Mouse (Mus musculus): ENCODE data around the gene Trim14.

The Trim14 gene

GRCm38 (mm10) chr4:46560069-46560705 is 24.2 kb upstream of the Trim14 start:
- DNase-seq, result no peak

DNA sequence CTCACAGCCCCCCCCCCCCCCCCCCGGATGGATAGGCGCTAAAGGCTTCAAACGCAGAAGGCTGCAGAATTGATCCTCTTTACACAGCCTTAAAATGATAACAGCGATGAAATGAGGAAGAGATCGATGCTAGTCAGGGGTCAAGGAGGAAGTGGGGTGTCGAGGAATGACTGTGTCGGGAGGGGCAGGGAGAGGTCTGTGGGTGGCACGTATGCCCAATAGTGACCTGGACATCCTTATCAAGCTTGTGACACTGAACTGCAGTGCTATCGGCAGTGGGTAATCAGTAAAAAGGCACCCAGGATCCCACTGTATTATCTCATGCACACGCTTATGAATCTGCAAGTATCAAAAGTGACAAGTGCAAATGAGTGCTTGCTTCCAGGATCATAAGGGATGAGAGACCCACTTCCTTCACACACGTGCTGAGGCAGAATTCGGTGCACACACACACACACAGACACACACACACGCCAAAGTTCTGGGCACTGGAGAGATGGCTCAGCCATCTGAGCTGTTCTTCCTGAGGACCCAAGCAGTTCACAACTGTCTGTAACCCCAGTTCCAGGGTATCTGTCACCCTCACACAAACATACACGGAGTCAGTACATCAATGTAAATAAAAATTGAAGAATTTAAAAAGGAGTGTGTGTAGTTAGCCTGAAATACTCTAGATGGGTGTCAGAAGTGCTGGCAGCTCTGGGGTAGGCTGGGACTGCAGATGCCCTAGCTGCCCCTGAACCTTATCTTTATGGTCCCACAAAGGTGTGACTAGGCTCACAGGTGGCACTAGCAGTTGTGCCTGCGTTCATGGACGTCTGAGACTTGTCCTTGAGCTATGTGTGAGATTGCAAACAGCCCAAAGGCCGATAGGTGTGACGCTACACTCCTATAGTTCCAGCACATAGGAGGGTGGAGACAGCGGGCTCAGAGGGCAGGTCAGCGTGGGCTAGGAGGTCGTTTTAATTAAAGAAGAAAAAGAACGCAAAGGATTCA is 23.0 kb upstream of the Trim14 start:
- no peak for DNase-seq

GRCm38 (mm10) chr4:46556933-46557332 is 21.0 kb upstream of the Trim14 start:
- DNase-seq, result no peak

GRCm38 (mm10) chr4:46555762-46556161 is 19.8 kb upstream of the Trim14 start:
- peak; percentile 63 for DNase-seq

DNA sequence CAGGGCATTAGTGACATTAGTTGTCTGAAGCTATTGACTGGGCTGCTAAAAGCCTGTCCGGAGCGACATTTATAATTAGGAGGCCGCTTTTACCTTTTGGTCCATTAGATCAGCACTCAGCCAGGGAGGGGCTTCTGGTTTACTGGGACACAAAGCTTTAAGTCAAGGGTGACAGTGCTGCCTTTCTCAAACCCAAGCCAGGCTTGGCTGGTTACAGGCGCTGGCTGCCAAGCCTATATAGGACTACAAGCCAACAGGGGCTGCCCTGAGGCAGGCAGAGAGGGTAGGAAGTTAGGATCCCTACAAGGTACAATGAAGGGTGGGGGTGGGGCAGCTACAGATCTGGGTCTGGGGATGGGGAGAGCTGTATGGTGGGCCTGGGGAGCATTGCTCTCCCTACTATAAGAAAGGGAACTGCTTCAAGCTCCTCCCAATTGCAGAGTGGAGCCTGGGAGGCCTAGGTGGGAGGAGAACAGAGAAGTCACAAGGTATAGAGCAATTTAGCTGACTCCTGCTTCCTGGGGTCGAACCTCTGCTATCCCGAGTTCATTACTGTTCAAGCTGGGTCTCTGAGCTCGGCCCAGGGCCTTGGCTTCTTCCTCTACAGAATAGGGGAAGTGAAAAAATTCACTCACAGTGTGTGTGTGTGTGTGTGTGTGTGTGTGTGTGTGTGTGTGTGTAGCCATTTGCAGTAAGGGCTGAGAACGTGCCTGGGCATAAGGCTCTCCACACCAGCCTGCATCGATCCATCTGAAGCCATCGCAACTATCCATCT is 18.5 kb upstream of the Trim14 start:
- peak; percentile 71 for DNase-seq

DNA sequence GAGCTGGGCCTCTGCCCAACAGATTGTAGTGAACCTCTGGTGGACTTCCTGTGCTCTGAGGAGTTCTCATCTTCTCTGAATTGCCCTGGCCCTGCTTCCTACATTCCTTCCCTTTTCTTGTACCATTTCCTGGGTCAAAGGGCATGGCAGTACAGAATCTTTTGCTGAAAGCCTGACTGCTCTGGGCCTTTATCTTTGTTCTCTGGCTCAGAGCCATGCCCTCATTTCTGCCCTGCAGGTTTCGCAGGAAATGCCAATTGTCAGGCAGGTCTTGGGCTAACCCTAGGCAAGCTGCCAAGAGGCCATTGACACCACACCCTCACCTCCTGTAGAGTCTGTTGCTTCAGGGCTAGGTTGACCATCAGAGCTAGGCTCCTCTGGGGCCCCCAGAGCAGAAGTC is 17.9 kb upstream of the Trim14 start:
- DNase-seq, result peak; percentile 92

- DNase-seq, result no peak
These were observed 14.5 kb upstream of the Trim14 start for GRCm38 (mm10) chr4:46550406-46550805.

- DNase-seq, result no peak
These were observed 14.0 kb upstream of the Trim14 start for GRCm38 (mm10) chr4:46549979-46550378.

DNA sequence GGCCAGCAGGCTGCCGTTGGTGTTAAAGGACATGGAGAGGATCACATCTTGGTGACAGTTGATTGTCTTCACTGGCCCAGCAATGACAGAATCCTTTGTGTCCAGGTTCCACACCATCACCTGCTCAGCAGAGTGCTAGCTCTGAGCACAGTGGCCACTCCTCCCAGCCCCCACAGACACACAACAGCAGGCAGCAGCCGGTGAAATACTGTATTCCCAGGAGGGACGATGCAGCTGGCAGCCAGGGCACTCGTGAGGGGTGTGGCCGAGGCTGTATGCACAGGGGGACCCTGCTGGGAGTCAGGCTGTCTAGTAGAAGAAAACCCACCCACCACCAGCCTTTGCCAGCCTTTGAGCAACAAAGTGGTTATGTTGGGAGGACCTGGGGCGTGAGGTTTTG is 10.8 kb upstream of the Trim14 start:
- DNase-seq, result no peak

DNA sequence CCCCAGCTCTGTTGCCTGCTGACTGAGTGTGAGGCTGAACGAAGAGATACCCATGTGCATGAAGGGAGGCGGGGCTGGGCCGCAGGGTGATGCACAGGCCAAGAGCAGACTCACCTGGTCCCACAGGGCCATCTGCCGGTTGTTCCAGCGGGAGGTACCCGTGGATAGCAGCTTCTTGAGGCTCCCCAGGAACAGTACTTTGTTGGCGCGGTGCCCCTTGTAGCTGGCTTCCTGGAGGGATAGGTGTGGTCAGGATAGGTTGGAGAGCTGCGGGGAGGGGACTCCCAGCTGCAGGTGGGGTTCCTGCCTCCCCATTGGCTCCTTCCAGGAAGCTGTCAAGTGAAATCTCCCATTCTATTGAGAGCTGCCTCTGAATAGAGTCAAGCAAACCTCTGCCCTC is 9.6 kb upstream of the Trim14 start:
- DNase-seq, result peak; percentile 70

GRCm38 (mm10) chr4:46544313-46544712 is 8.4 kb upstream of the Trim14 start:
- peak; percentile 69 for DNase-seq

DNA sequence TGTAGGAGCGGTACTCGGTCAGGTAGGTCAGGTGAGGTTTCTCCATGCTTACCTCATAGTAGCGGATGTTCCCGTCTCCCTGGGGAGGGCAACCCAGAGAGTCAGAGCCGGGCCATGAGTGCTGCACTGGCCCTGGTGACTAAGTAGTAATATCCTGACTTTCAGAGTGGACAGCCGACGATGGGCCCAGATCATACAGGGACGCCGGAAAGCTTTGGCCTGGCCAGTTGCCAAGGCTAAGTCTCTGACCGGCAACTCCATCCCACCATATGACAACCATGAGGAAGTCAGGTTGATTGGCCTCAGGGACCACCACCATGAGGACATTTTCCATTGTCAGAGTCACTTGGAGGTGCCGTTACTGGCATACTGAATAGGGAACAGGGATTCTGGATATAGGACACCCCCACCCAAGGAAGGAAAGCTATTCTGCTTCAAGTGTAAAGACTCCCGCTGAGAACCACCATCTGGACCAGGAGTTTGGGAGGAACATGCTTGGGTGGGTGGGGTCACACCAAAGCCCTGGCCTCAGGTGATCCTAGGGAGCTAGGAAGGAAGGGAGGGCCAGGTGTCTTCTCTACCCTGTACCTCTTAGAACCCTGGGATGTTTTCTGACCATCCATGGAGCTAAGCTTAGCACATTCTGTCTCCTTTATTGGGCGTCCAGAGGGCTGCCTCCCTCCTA is 7.6 kb upstream of the Trim14 start:
- no peak for DNase-seq

DNA sequence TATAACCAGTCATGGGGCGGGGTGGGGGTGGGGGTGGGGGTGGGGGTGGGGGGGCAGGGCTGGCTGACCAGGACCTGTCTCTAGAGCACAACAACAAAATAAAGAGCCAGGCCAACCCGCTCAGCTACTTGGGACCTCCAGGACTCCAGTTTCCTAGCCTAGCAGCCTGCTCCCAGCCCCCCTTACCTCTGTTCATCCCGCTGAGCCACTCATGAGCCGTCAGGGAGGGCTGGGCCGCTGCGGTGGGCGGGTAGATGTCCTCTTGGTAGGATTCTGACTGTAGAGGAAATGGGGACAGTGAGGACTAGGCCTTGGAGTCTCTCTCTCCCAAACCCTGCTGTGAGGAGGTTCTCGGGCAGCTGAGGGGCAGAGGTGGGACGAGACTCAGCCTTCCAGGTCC is 5.8 kb upstream of the Trim14 start:
- DNase-seq, result no peak

- DNase-seq, result no peak
These were observed 3.2 kb upstream of the Trim14 start for GRCm38 (mm10) chr4:46539167-46539566.

GRCm38 (mm10) chr4:46535094-46535830 is 679 bp downstream of the Trim14 start:
- DNase-seq, result peak; percentile 61

DNA sequence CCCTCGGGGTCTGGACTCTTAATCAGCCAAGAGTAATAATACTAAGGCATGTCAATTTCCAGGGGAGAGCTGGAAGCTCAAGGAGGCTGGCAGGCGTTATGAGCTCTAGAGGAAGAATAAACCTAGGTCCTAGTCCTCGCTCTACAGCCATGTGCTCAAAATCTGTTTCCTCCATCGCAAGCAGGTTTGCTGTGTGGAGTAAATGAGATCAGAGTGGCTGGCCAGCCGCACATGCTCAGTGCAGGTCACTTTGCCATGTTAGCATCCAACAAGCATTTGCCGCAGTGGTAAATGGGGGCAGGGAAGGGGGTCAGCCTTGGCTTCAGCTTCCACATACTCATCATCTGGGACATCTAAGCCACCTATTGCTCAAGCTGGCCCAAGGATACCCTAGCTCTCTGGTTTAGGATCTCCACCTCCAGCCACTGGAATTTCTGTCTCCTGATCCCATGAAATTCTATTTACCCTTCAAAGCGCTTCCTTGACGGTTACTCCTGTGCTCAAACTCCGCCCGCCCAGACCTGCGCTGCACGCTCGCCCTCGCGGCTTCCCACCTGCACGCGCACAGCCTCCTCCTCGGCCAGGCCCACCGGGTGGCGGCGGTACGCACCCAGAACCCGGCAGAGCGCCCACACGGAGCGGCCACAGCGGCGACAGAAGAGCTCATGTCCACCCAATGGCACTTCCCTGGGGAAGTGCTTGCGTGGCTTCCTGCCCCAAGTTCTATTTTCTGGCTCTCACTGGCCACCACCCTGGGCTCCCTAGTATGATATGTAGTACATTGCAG is 1.8 kb downstream of the Trim14 start:
- peak; percentile 57 for DNase-seq

- no peak for DNase-seq
These were observed 3.0 kb downstream of the Trim14 start for GRCm38 (mm10) chr4:46532926-46533325.

DNA sequence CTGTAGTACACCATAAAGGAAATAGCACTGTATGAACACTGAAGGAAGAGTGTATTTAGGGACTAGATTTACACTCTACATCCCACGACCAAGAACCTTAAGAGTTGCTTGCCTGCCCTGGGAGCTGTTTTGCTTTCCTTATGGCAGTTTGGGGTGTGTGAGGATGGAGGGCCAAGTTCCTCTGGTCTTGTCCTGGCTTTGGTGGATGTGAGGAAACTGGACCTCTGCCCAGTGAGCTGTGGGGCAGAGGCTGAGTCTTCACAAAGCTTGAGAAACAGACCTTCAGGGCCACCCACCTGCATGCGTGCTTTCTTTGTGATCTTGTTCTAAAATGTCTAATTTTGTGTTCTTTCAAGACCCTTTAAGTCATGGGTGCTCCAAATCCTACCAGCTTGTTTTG is 3.4 kb downstream of the Trim14 start:
- DNase-seq, result no peak

- no peak for DNase-seq
These were observed 6.2 kb downstream of the Trim14 start for GRCm38 (mm10) chr4:46529722-46530121.

- DNase-seq, result no peak
These were observed 8.4 kb downstream of the Trim14 start for GRCm38 (mm10) chr4:46527558-46527926.
